Mouse (Mus musculus) olfactory bulb, adult 2 months (tissue): ENCODE data around the gene Dixdc1.

ENCODE experiments used
- CTCF ChIP-seq: fragments of 200-500 bp; IDR thresholded peaks from 2 replicates; pipeline ENCODE4 v1.5.1; 2012; ENCODE audit warnings: low read depth, mild to moderate bottlenecking, low read length, moderate library complexity; ENCODE audit not compliant: insufficient read depth
- POLR2A ChIP-seq: fragments of 200-500 bp; IDR thresholded peaks from 2 replicates; pipeline ENCODE4 v1.6.1; 2012; ENCODE audit warnings: mild to moderate bottlenecking, low read depth, low read length, moderate library complexity; ENCODE audit not compliant: insufficient read depth

- TF ChIP-seq CTCF, result no peak
- TF ChIP-seq POLR2A, result no peak
Measured at GRCm38 (mm10) chr9:50725921-50726590, 13.3 kb downstream of the Dixdc1 start.
